Mouse (Mus musculus) lung, embryonic 15.5 days (tissue): ENCODE data around the gene Fgfr2. TPM values are rescaled to one million over a fixed set of nuclear protein-coding genes. Genes with fewer than 3 reads are reported as not detected.
"Not testable (repeated sequence)": the region's sequence is repeated elsewhere in the genome, so short reads cannot be mapped to it uniquely, and the experiment has no call there.

Experiments
- ATAC-seq: fragments of 200-750 bp; cut with Nextera tagmentation; 2 replicates; pipeline ENCODE4 v1.8.0; 2017; ENCODE audit warnings: moderate number of reproducible peaks, borderline replicate concordance; ENCODE audit not compliant: low FRiP score, low TSS enrichment; ENCODE audit errors: extremely low read depth
- H3K27ac ChIP-seq: fragments of 300-500 bp; sonication (generic); 2 replicates; pipeline ENCODE4 v1.5.1; 2015; ENCODE audit warnings: moderate library complexity, mild to moderate bottlenecking, inconsistent platforms
- H3K27me3 ChIP-seq: fragments of 300-500 bp; sonication (generic); 2 replicates; pipeline ENCODE4 v1.6.1; 2015; ENCODE audit warnings: inconsistent platforms
- H3K36me3 ChIP-seq: fragments of 300-500 bp; sonication (generic); 2 replicates; pipeline ENCODE4 v1.6.1; 2015; ENCODE audit warnings: inconsistent platforms
- H3K4me1 ChIP-seq: fragments of 300-500 bp; sonication (generic); 2 replicates; pipeline ENCODE4 v1.6.1; 2015; ENCODE audit warnings: inconsistent platforms
- H3K4me2 ChIP-seq: fragments of 300-500 bp; sonication (generic); 2 replicates; pipeline ENCODE4 v1.6.1; 2015; ENCODE audit warnings: inconsistent platforms, mild to moderate bottlenecking, moderate library complexity
- H3K4me3 ChIP-seq: fragments of 300-500 bp; sonication (generic); 2 replicates; pipeline ENCODE4 v1.5.1; 2015; ENCODE audit warnings: mild to moderate bottlenecking, inconsistent platforms
- H3K9ac ChIP-seq: fragments of 300-500 bp; sonication (generic); 2 replicates; pipeline ENCODE4 v1.6.1; 2015; ENCODE audit warnings: inconsistent platforms
- H3K9me3 ChIP-seq: fragments of 300-500 bp; sonication (generic); 2 replicates; pipeline ENCODE4 v1.6.1; 2016; ENCODE audit warnings: inconsistent platforms
- WGBS: fragments of 180-500 bp; shearing (Covaris S2); methylation state at CpG from one replicate; pipeline ENCODE4 v1.1.7; 2015; 5-methylcytosine and 5-hydroxymethylcytosine counted together
- polyA plus RNA-seq: library from polyadenylated mRNA; unstranded; fragments of >200 nt; fragmentation: Nextera tagmentation; extraction: Ambion mirVana; gene quantifications from 2 replicates; pipeline ENCODE4 v1.2.1, GENCODE M21; 2015

The Fgfr2 gene
- polyA plus RNA-seq, 1 experiment from 2014 or later: 160 TPM

GRCm38 (mm10) chr7:130545893-130546292 lies 2577.3 kb downstream of the Fgfr2 start:
- no peaks in the 10 kb centered on the region for H3K9me3 ChIP-seq
- no peak overlapping the region for H3K27ac ChIP-seq
- H3K4me2 ChIP-seq: peak overlapping the region; percentile 80
- no peaks in the 10 kb centered on the region for H3K27me3 ChIP-seq
- H3K9ac ChIP-seq: peak overlapping the region; percentile 98
- peak overlapping the region; percentile 99 for H3K4me3 ChIP-seq
- H3K36me3 ChIP-seq: peaks cover 36% of the 10 kb centered on the region
- no peak for ATAC-seq
- WGBS: 37% methylated on average over 3 of the region's 3 CpGs
- peaks cover 10% of the 10 kb centered on the region for H3K4me1 ChIP-seq

- Histone ChIP-seq H3K4me2 (peak overlapping the region; percentile 80), H3K9me3 (no peaks in the 10 kb centered on the region), H3K4me1 (peaks cover 10% of the 10 kb centered on the region), H3K4me3 (peak overlapping the region; percentile 99; the same call in 1 of the 2 replicates), H3K9ac (no peak overlapping the region), H3K36me3 (peaks cover 38% of the 10 kb centered on the region), H3K27ac (no peak overlapping the region), H3K27me3 (no peaks in the 10 kb centered on the region)
- 88% methylated on average over 5 of the region's 5 CpGs for WGBS
- ATAC-seq: no peak
Observed at GRCm38 (mm10) chr7:130545401-130545800, 2577.7 kb downstream of the Fgfr2 start.

GRCm38 (mm10) chr7:130543181-130543580 lies 2580.0 kb downstream of the Fgfr2 start:
- H3K36me3 ChIP-seq: peaks cover 61% of the 10 kb centered on the region
- ATAC-seq: no peak
- peaks cover 10% of the 10 kb centered on the region for H3K4me1 ChIP-seq

GRCm38 (mm10) chr7:130540176-130540575 lies 2583.0 kb downstream of the Fgfr2 start:
- H3K9me3 ChIP-seq: no peaks in the 10 kb centered on the region
- ATAC-seq: no peak
- no peak overlapping the region for H3K27ac ChIP-seq
- 77% methylated on average over 7 of the region's 7 CpGs for WGBS
- no peak overlapping the region for H3K4me3 ChIP-seq
- H3K4me1 ChIP-seq: no peaks in the 10 kb centered on the region
- no peak overlapping the region for H3K9ac ChIP-seq
- no peak overlapping the region for H3K4me2 ChIP-seq
- H3K27me3 ChIP-seq: no peaks in the 10 kb centered on the region
- peaks cover 89% of the 10 kb centered on the region for H3K36me3 ChIP-seq

More at GRCm38 (mm10) chr7:130543181-130543580, 2580.0 kb downstream of the Fgfr2 start:
- Histone ChIP-seq H3K9me3 (no peaks in the 10 kb centered on the region), H3K4me2 (no peak overlapping the region), H3K4me3 (no peak overlapping the region), H3K27me3 (no peaks in the 10 kb centered on the region), H3K27ac (no peak overlapping the region), H3K9ac (no peak overlapping the region)
- WGBS: 97% methylated on average over 4 of the region's 4 CpGs

- no peaks in the 10 kb centered on the region for H3K27me3 ChIP-seq
- WGBS: 76% methylated on average over 4 of the region's 4 CpGs
- peaks cover 87% of the 10 kb centered on the region for H3K36me3 ChIP-seq
- no peaks in the 10 kb centered on the region for H3K9me3 ChIP-seq
- no peak overlapping the region for H3K4me3 ChIP-seq
- no peak overlapping the region for H3K4me2 ChIP-seq
- no peak for ATAC-seq
- H3K27ac ChIP-seq: no peak overlapping the region
- H3K4me1 ChIP-seq: peaks cover 3% of the 10 kb centered on the region
- no peak overlapping the region for H3K9ac ChIP-seq
Observed at GRCm38 (mm10) chr7:130537068-130537467, 2586.1 kb downstream of the Fgfr2 start.

- peaks cover 82% of the 10 kb centered on the region for H3K36me3 ChIP-seq
- no peak overlapping the region for H3K27ac ChIP-seq
- H3K9ac ChIP-seq: no peak overlapping the region
- no peak overlapping the region for H3K4me3 ChIP-seq
- H3K4me2 ChIP-seq: no peak overlapping the region
- H3K4me1 ChIP-seq: peaks cover 3% of the 10 kb centered on the region
- H3K9me3 ChIP-seq: no peaks in the 10 kb centered on the region
- no peaks in the 10 kb centered on the region for H3K27me3 ChIP-seq
- no peak for ATAC-seq
- 86% methylated on average over 4 of the region's 4 CpGs for WGBS
Observed at GRCm38 (mm10) chr7:130535174-130535573, 2588.0 kb downstream of the Fgfr2 start.

GRCm38 (mm10) chr7:130533316-130534260 lies 2589.6 kb downstream of the Fgfr2 start:
- H3K27ac ChIP-seq: no peak overlapping the region
- ATAC-seq: peak; percentile 69; the same call in 1 of the 2 replicates
- 45% methylated on average over 23 of the region's 25 CpGs for WGBS
- peaks cover 74% of the 10 kb centered on the region for H3K36me3 ChIP-seq
- no peak overlapping the region for H3K9ac ChIP-seq
- H3K4me3 ChIP-seq: no peak overlapping the region
- H3K27me3 ChIP-seq: no peaks in the 10 kb centered on the region
- H3K9me3 ChIP-seq: no peaks in the 10 kb centered on the region
- no peak overlapping the region for H3K4me2 ChIP-seq
- H3K4me1 ChIP-seq: peaks cover 3% of the 10 kb centered on the region

GRCm38 (mm10) chr7:130531138-130531537 lies 2592.0 kb downstream of the Fgfr2 start:
- H3K4me2 ChIP-seq, H3K9ac ChIP-seq, H3K27ac ChIP-seq, H3K4me1 ChIP-seq, H3K9me3 ChIP-seq, H3K27me3 ChIP-seq, H3K4me3 ChIP-seq, ATAC-seq: not testable (repeated sequence)
- WGBS: 93% methylated on average over 15 of the region's 15 CpGs
- H3K36me3 ChIP-seq: peaks cover 51% of the 10 kb centered on the region

GRCm38 (mm10) chr7:130527306-130527705 lies 2595.8 kb downstream of the Fgfr2 start:
- Histone ChIP-seq H3K4me3 (no peak overlapping the region), H3K9me3 (no peaks in the 10 kb centered on the region), H3K9ac (no peak overlapping the region), H3K4me2 (no peak overlapping the region), H3K27me3 (no peaks in the 10 kb centered on the region), H3K27ac (no peak overlapping the region), H3K4me1 (no peaks in the 10 kb centered on the region), H3K36me3 (peaks cover 20% of the 10 kb centered on the region)
- WGBS: 75% methylated on average over 9 of the region's 9 CpGs
- ATAC-seq: no peak

- no peak for ATAC-seq
- H3K4me3 ChIP-seq: no peak overlapping the region
- no peaks in the 10 kb centered on the region for H3K27me3 ChIP-seq
- H3K36me3 ChIP-seq: no peaks in the 10 kb centered on the region
- H3K9me3 ChIP-seq: no peaks in the 10 kb centered on the region
- H3K4me1 ChIP-seq: peaks cover 3% of the 10 kb centered on the region; the same call in 1 of the 2 replicates
- no peak overlapping the region for H3K27ac ChIP-seq
- no peak overlapping the region for H3K9ac ChIP-seq
- no peak overlapping the region for H3K4me2 ChIP-seq
- 87% methylated on average over 8 of the region's 8 CpGs for WGBS
Observed at GRCm38 (mm10) chr7:130523451-130523850, 2599.7 kb downstream of the Fgfr2 start.

GRCm38 (mm10) chr7:130520812-130521422 lies 2602.2 kb downstream of the Fgfr2 start:
- Histone ChIP-seq H3K9me3 (no peaks in the 10 kb centered on the region), H3K4me2 (no peak overlapping the region), H3K27me3 (no peaks in the 10 kb centered on the region), H3K36me3 (no peaks in the 10 kb centered on the region), H3K4me1 (peaks cover 10% of the 10 kb centered on the region), H3K9ac (no peak overlapping the region), H3K4me3 (no peak overlapping the region), H3K27ac (0 out of 2 replicates have a peak overlapping the region, but pooled peaks have one; percentile 98)
- ATAC-seq: no peak
- WGBS: 77% methylated on average over 14 of the region's 14 CpGs

- Histone ChIP-seq H3K27me3 (no peaks in the 10 kb centered on the region), H3K4me1 (peaks cover 10% of the 10 kb centered on the region), H3K36me3 (no peaks in the 10 kb centered on the region), H3K9me3 (no peaks in the 10 kb centered on the region), H3K9ac (peak within 1 kb of the TSS; percentile 98), H3K27ac (peak within 1 kb of the TSS; percentile 98), H3K4me2 (peak within 1 kb of the TSS; percentile 86), H3K4me3 (peak within 1 kb of the TSS; percentile 88)
- no peak for ATAC-seq
- 12% methylated on average over 20 of the region's 20 CpGs for WGBS
Observed at GRCm38 (mm10) chr7:130520049-130520425, 2603.1 kb downstream of the Fgfr2 start, which contains the start of gene Ate1. Gene Ate1 (minus strand): TSS chr7:130520369.
